Comparison of ENCODE assay signal across 22 mouse cellular contexts in genomic region chr3:149329615-149330014, GRCm38 (mm10).
DNase-seq lines count a peak whose midpoint lies in the region; ATAC-seq and TF ChIP-seq lines count a peak whose summit lies in the region.
"Had no signal": no experiment of that assay in that cellular context is flagged by ENCODE, and none has a peak within 500 bp of the region (broad histone marks: within the 10 kb centered on the region; RNA-seq: fewer than 3 reads in every experiment).

No protein-coding gene starts in this region.

- H3K4me1 ChIP-seq in hindbrain, embryonic 10.5 days (replicated peaks), result peaks cover 40% of the 10 kb centered on the region
- no peaks in the 10 kb centered on the region for H3K4me1 ChIP-seq in hindbrain, postnatal 0 days (ENCODE audit: insufficient read depth, low read length)
- H3K4me1 ChIP-seq in stomach, postnatal 0 days (replicated peaks; ENCODE audit: control insufficient read depth, insufficient read depth), result no peaks in the 10 kb centered on the region
- H3K4me1 ChIP-seq: intestine, embryonic 15.5 days had no signal

- H3K9me3 ChIP-seq in hindbrain, embryonic 10.5 days, result no peaks in the 10 kb centered on the region
- H3K9me3 ChIP-seq in hindbrain, postnatal 0 days (ENCODE audit: low read length), result no peaks in the 10 kb centered on the region
- H3K9me3 ChIP-seq in stomach, postnatal 0 days (ENCODE audit: control insufficient read depth, low read length), result no peaks in the 10 kb centered on the region
- H3K9me3 ChIP-seq: embryonic facial prominence, embryonic 12.5 days; forebrain, embryonic 12.5 days; heart, embryonic 13.5 days; hindbrain, embryonic 12.5 days; intestine, embryonic 15.5 days had no signal

- H3K9ac ChIP-seq in hindbrain, postnatal 0 days (replicated peaks; ENCODE audit: low read length), result no peak overlapping the region
- H3K9ac ChIP-seq in stomach, postnatal 0 days (ENCODE audit: low read length), result no peak overlapping the region
- H3K9ac ChIP-seq: embryonic facial prominence, embryonic 12.5 days; forebrain, embryonic 12.5 days; forebrain, postnatal 0 days; heart, embryonic 13.5 days; hindbrain, embryonic 12.5 days; intestine, embryonic 15.5 days had no signal

- no peak for TF ChIP-seq EP300 in stomach, postnatal 0 days (optimal IDR thresholded peaks at IDR 0.05)

- TF ChIP-seq CTCF in hindbrain, postnatal 0 days (IDR thresholded peaks at IDR 0.05; ENCODE audit: low read depth), result no peak
- no peak for TF ChIP-seq CTCF in stomach, postnatal 0 days (IDR thresholded peaks at IDR 0.05; ENCODE audit: low read depth)

- H3K27me3 ChIP-seq in hindbrain, embryonic 10.5 days (ENCODE audit: insufficient read depth, poor library complexity, severe bottlenecking), result peaks cover 37% of the 10 kb centered on the region
- no peaks in the 10 kb centered on the region for H3K27me3 ChIP-seq in hindbrain, postnatal 0 days (ENCODE audit: insufficient read depth, low read length)
- no peaks in the 10 kb centered on the region for H3K27me3 ChIP-seq in stomach, postnatal 0 days (ENCODE audit: control insufficient read depth, insufficient read depth, low read length)
- H3K27me3 ChIP-seq: heart, embryonic 13.5 days; intestine, embryonic 15.5 days had no signal

- H3K4me3 ChIP-seq in hindbrain, embryonic 10.5 days, result no peak overlapping the region
- no peak overlapping the region for H3K4me3 ChIP-seq in hindbrain, postnatal 0 days (ENCODE audit: low read length)
- H3K4me3 ChIP-seq in stomach, postnatal 0 days (ENCODE audit: low read depth, low read length), result no peak overlapping the region
- H3K4me3 ChIP-seq: embryonic facial prominence, embryonic 12.5 days; forebrain, embryonic 12.5 days; heart, embryonic 13.5 days; hindbrain, embryonic 12.5 days; intestine, embryonic 15.5 days had no signal

- 89% methylated on average over 6 of the region's 6 CpGs for WGBS in hindbrain, embryonic 10.5 days
- WGBS in hindbrain, postnatal 0 days, result 92% methylated on average over 6 of the region's 6 CpGs
- WGBS in stomach, postnatal 0 days, result 63% methylated on average over 6 of the region's 6 CpGs

- 0 out of 2 replicates have a peak overlapping the region, but pooled peaks have one; percentile 29 for H3K27ac ChIP-seq in hindbrain, embryonic 10.5 days
- H3K27ac ChIP-seq in hindbrain, postnatal 0 days, result no peak overlapping the region
- H3K27ac ChIP-seq in stomach, postnatal 0 days (replicated peaks), result no peak overlapping the region
- H3K27ac ChIP-seq: embryonic facial prominence, embryonic 12.5 days; forebrain, embryonic 12.5 days; hindbrain, embryonic 12.5 days; intestine, embryonic 15.5 days had no signal

- DNase-seq in CD4-positive, CD25-positive, alpha-beta regulatory T cell, adult 2 months (ENCODE audit: low read depth, low spot score), result peak; percentile 14
- no peak for DNase-seq in hindbrain, embryonic 10.5 days (ENCODE audit: low spot score)
- no peak for DNase-seq in hindbrain, postnatal 0 days (ENCODE audit: low spot score)
- DNase-seq in induced T-regulatory cell, adult 2 months (ENCODE audit: low read depth), result peak; percentile 55
- no peak for DNase-seq in stomach, postnatal 0 days (ENCODE audit: low spot score)
- no peak for DNase-seq in left cerebral cortex, adult 18-20 months (ENCODE audit: low spot score in 2 of 2)
- DNase-seq: adrenal gland, adult 2 months; adrenal gland, postnatal 25 days; cerebellum, adult 2 months; cerebellum, postnatal 10 days; embryo, embryonic 11 days; forebrain, postnatal 0 days; gastrocnemius, postnatal 10 days; heart, postnatal 36 days had no signal

- no peak for ATAC-seq in CD4-positive, CD25-positive, alpha-beta regulatory T cell, adult 4 months
- no peak for ATAC-seq in hindbrain, postnatal 0 days
- peak; percentile 45; the same call in 1 of the 2 replicates for ATAC-seq in stomach, postnatal 0 days (ENCODE audit: low FRiP score, low TSS enrichment)
- ATAC-seq in megakaryocyte-erythroid progenitor cell, adult 5-6 weeks (replicated peaks; ENCODE audit: low FRiP score, low TSS enrichment, poor library complexity, severe bottlenecking), result no peak
- ATAC-seq: forebrain, postnatal 0 days; hindbrain, embryonic 16.5 days; intestine, embryonic 15.5 days had no signal

- H3K4me2 ChIP-seq in hindbrain, postnatal 0 days (ENCODE audit: low read depth, low read length), result no peak overlapping the region
- H3K4me2 ChIP-seq in stomach, postnatal 0 days (replicated peaks; ENCODE audit: low read depth), result no peak overlapping the region
- H3K4me2 ChIP-seq: embryonic facial prominence, embryonic 12.5 days; forebrain, embryonic 12.5 days; heart, embryonic 13.5 days; hindbrain, embryonic 12.5 days; intestine, embryonic 15.5 days had no signal

- H3K36me3 ChIP-seq in hindbrain, embryonic 10.5 days, result no peaks in the 10 kb centered on the region
- no peaks in the 10 kb centered on the region for H3K36me3 ChIP-seq in hindbrain, postnatal 0 days (ENCODE audit: insufficient read depth, low read length)
- no peaks in the 10 kb centered on the region for H3K36me3 ChIP-seq in stomach, postnatal 0 days (ENCODE audit: control insufficient read depth, insufficient read depth, low read length)
- H3K36me3 ChIP-seq: embryonic facial prominence, embryonic 12.5 days; forebrain, embryonic 12.5 days; heart, embryonic 13.5 days; hindbrain, embryonic 12.5 days; intestine, embryonic 15.5 days had no signal

Comparison
In these comparisons a context has a peak if more than half of its experiments do, and no peak if none do; other contexts are left out.
1. DNase-seq: peak in CD4-positive, CD25-positive, alpha-beta regulatory T cell, adult 2 months (single experiment) and induced T-regulatory cell, adult 2 months (single experiment); none in hindbrain, embryonic 10.5 days (single experiment), hindbrain, postnatal 0 days (single experiment), stomach, postnatal 0 days (single experiment) and left cerebral cortex, adult 18-20 months (0 of 2).